Mouse (Mus musculus) CH12.LX (cell line): Measurements from ENCODE around the gene Tmem189. TPM values are rescaled to one million over a fixed set of nuclear protein-coding genes. Genes with fewer than 3 reads are reported as not detected.

Source experiments
- DNase-seq: peaks from one replicate; pipeline ENCODE4 v3.0.0-alpha.2; 2013; ENCODE audit errors: extremely low read depth
- H3K27ac ChIP-seq: 2 replicates; pipeline ENCODE4 v1.5.1; 2012; ENCODE audit warnings: low read depth, mild to moderate bottlenecking, control low read depth, moderate library complexity; ENCODE audit not compliant: insufficient read depth
- H3K27me3 ChIP-seq: replicated peaks from 2 replicates; pipeline ENCODE3; 2012; ENCODE audit warnings: inconsistent platforms
- H3K36me3 ChIP-seq, 2 experiments: replicated peaks in 1 of 2; 2 replicates each; pipeline versions ENCODE3 to v1.6.1; 2012; ENCODE audit warnings: inconsistent platforms in 1 of 2, low read length in 1 of 2, mild to moderate bottlenecking in 1 of 2, mixed read lengths in 1 of 2, moderate library complexity in 1 of 2; ENCODE audit not compliant: control insufficient read depth in 1 of 2, insufficient read depth in 1 of 2
- H3K4me1 ChIP-seq, 2 experiments: 2 replicates each; pipeline ENCODE4 v1.6.1; 2012; ENCODE audit warnings: inconsistent platforms in 1 of 2, moderate library complexity in 1 of 2; ENCODE audit not compliant: insufficient read depth in 2 of 2, control insufficient read depth in 1 of 2
- H3K4me2 ChIP-seq: 2 replicates; pipeline ENCODE4 v1.6.1; 2012; ENCODE audit warnings: low read depth, mild to moderate bottlenecking, control low read depth; ENCODE audit not compliant: poor library complexity, insufficient read depth, severe bottlenecking
- H3K4me3 ChIP-seq, 3 experiments: fragments of 150-350 bp in 1 of 3; sonication (generic) in 1 of 3; replicated peaks in 1 of 3; 2 replicates each; pipeline versions ENCODE3 to v1.5.1; 2011 to 2012; ENCODE audit warnings: low read depth in 2 of 3, low read length in 2 of 3, mild to moderate bottlenecking in 2 of 3, moderate library complexity in 2 of 3, control low read depth in 1 of 3, improper control_type of control experiment in 1 of 3, inconsistent platforms in 1 of 3, mixed read lengths in 1 of 3; ENCODE audit not compliant: poor library complexity in 1 of 3
- H3K79me2 ChIP-seq: replicated peaks from 2 replicates; pipeline ENCODE4 v1.6.1; 2012; ENCODE audit warnings: mild to moderate bottlenecking, moderate library complexity; ENCODE audit not compliant: control insufficient read depth, poor library complexity, insufficient read depth, severe bottlenecking; ENCODE audit errors: extremely low read depth
- H3K9ac ChIP-seq: 2 replicates; pipeline ENCODE4 v1.6.1; 2012; ENCODE audit warnings: low read depth, mild to moderate bottlenecking, control low read depth, moderate library complexity; ENCODE audit not compliant: insufficient read depth
- H3K9me3 ChIP-seq: replicated peaks from 2 replicates; pipeline ENCODE3; 2012; ENCODE audit warnings: low read length, inconsistent platforms, mixed read lengths
- BHLHE40 ChIP-seq: IDR thresholded peaks from 2 replicates; pipeline ENCODE4 v1.6.1; 2011; ENCODE audit warnings: mild to moderate bottlenecking, low read depth, low read length, improper control_type of control experiment
- CHD1 ChIP-seq: IDR thresholded peaks from 2 replicates; pipeline ENCODE4 v1.6.1; 2012; ENCODE audit warnings: low read depth, low read length, improper control_type of control experiment, inconsistent platforms
- CHD2 ChIP-seq: IDR thresholded peaks from 2 replicates; pipeline ENCODE4 v1.6.1; 2011; ENCODE audit warnings: low read length, improper control_type of control experiment
- CTCF ChIP-seq, 2 experiments: IDR thresholded peaks in 1 of 2; conservative IDR thresholded peaks in 1 of 2; 2 replicates each; pipeline ENCODE4 v1.5.1; 2011 to 2012; ENCODE audit warnings: low read depth in 2 of 2, low read length in 2 of 2, improper control_type of control experiment in 1 of 2, inconsistent platforms in 1 of 2, mild to moderate bottlenecking in 1 of 2, moderate library complexity in 1 of 2
- E2F4 ChIP-seq: IDR thresholded peaks from 2 replicates; pipeline ENCODE4 v1.6.1; 2011; ENCODE audit warnings: low read depth, low read length, improper control_type of control experiment; ENCODE audit not compliant: insufficient replicate concordance
- ELF1 ChIP-seq: IDR thresholded peaks from 2 replicates; pipeline ENCODE4 v1.6.1; 2014; ENCODE audit warnings: low read depth, mild to moderate bottlenecking, inconsistent platforms, low read length, improper control_type of control experiment
- EP300 ChIP-seq: IDR thresholded peaks from 2 replicates; pipeline ENCODE4 v1.6.1; 2011; ENCODE audit warnings: low read length, improper control_type of control experiment
- ETS1 ChIP-seq: conservative IDR thresholded peaks from 2 replicates; pipeline ENCODE4 v1.6.1; 2012; ENCODE audit warnings: low read depth, mild to moderate bottlenecking, inconsistent platforms, low read length, improper control_type of control experiment, moderate library complexity
- GABPA ChIP-seq: IDR thresholded peaks from 2 replicates; pipeline ENCODE4 v1.6.1; 2012; ENCODE audit warnings: low read depth, low read length, improper control_type of control experiment, inconsistent platforms; ENCODE audit not compliant: insufficient replicate concordance
- HCFC1 ChIP-seq: IDR thresholded peaks from 2 replicates; pipeline ENCODE4 v1.6.1; 2012; ENCODE audit warnings: low read depth, mild to moderate bottlenecking, inconsistent platforms, low read length, improper control_type of control experiment
- JUN ChIP-seq: IDR thresholded peaks from 2 replicates; pipeline ENCODE4 v1.6.1; 2011; ENCODE audit warnings: low read depth, mild to moderate bottlenecking, low read length, improper control_type of control experiment, moderate library complexity; ENCODE audit not compliant: insufficient read depth
- MAX ChIP-seq: IDR thresholded peaks from 2 replicates; pipeline ENCODE4 v1.6.1; 2011; ENCODE audit warnings: low read length, improper control_type of control experiment
- MEF2A ChIP-seq: IDR thresholded peaks from 2 replicates; pipeline ENCODE4 v1.6.1; 2014; ENCODE audit warnings: low read depth, mild to moderate bottlenecking, inconsistent platforms, low read length, improper control_type of control experiment, borderline replicate concordance
- MXI1 ChIP-seq: IDR thresholded peaks from 2 replicates; pipeline ENCODE4 v1.6.1; 2011; ENCODE audit warnings: mild to moderate bottlenecking, low read depth, low read length, improper control_type of control experiment
- MYC ChIP-seq: IDR thresholded peaks from 2 replicates; pipeline ENCODE4 v1.6.1; 2011; ENCODE audit warnings: low read depth, mild to moderate bottlenecking, improper control_type of control experiment, low read length
- NELFE ChIP-seq: IDR thresholded peaks from 2 replicates; pipeline ENCODE4 v1.6.1; 2011; ENCODE audit warnings: low read depth, low read length, improper control_type of control experiment
- NRF1 ChIP-seq: IDR thresholded peaks from 2 replicates; pipeline ENCODE4 v1.6.1; 2014; ENCODE audit warnings: low read depth, mild to moderate bottlenecking, inconsistent platforms, low read length, improper control_type of control experiment, moderate library complexity
- PAX5 ChIP-seq: IDR thresholded peaks from 2 replicates; pipeline ENCODE4 v1.6.1; 2012; ENCODE audit warnings: low read length, inconsistent platforms, mixed read lengths
- POLR2A ChIP-seq: IDR thresholded peaks from 2 replicates; pipeline ENCODE4 v1.6.1; 2011; ENCODE audit warnings: low read depth, mild to moderate bottlenecking, improper control_type of control experiment, low read length
- POLR2AphosphoS2 ChIP-seq: IDR thresholded peaks from 2 replicates; pipeline ENCODE4 v1.6.1; 2011; ENCODE audit warnings: low read depth, low read length, improper control_type of control experiment
- RAD21 ChIP-seq: IDR thresholded peaks from 2 replicates; pipeline ENCODE4 v1.6.1; 2011; ENCODE audit warnings: low read depth, mild to moderate bottlenecking, low read length, improper control_type of control experiment, moderate library complexity
- SIN3A ChIP-seq: IDR thresholded peaks from 2 replicates; pipeline ENCODE4 v1.6.1; 2012; ENCODE audit warnings: low read length, improper control_type of control experiment, inconsistent platforms
- TCF12 ChIP-seq: IDR thresholded peaks from 2 replicates; pipeline ENCODE4 v1.6.1; 2014; ENCODE audit warnings: low read depth, mild to moderate bottlenecking, inconsistent platforms, low read length, improper control_type of control experiment
- UBTF ChIP-seq: IDR thresholded peaks from 2 replicates; pipeline ENCODE4 v1.6.1; 2012; ENCODE audit warnings: low read depth, mild to moderate bottlenecking, inconsistent platforms, low read length, improper control_type of control experiment, moderate library complexity
- USF1 ChIP-seq: IDR thresholded peaks from 2 replicates; pipeline ENCODE4 v1.6.1; 2014; ENCODE audit warnings: low read depth, mild to moderate bottlenecking, inconsistent platforms, low read length, improper control_type of control experiment
- USF2 ChIP-seq: conservative IDR thresholded peaks from 2 replicates; pipeline ENCODE4 v1.6.1; 2011; ENCODE audit warnings: low read depth, low read length, improper control_type of control experiment
- ZKSCAN1 ChIP-seq: IDR thresholded peaks from 2 replicates; pipeline ENCODE4 v1.6.1; 2012; ENCODE audit warnings: low read depth, inconsistent platforms, low read length, improper control_type of control experiment, borderline replicate concordance
- ZNF384 ChIP-seq: IDR thresholded peaks from 2 replicates; pipeline ENCODE4 v1.6.1; 2012; ENCODE audit warnings: low read depth, low read length, improper control_type of control experiment, inconsistent platforms
- dilution Hi-C: fragments of 300-500 bp; cut with MboI; formaldehyde crosslinking; loops from 2 replicates; pipeline ENCODE4 v1.14.3; 2020; ENCODE audit warnings: low sequenced_read_pairs; ENCODE audit not compliant: extremely low pct_unique_long_range_greater_than_20kb, extremely low pct_ligation_motif_present
- in situ Hi-C: fragments of 300-500 bp; cut with MboI; formaldehyde crosslinking; loops from 3 replicates; pipeline ENCODE4 v1.14.3; 2019; ENCODE audit warnings: low sequenced_read_pairs, low pct_ligation_motif_present, low pct_unique_long_range_greater_than_20kb, mixed read lengths
- polyA plus RNA-seq: library from polyadenylated mRNA; unstranded; fragments of >175 nt; gene quantifications from 2 replicates; pipeline ENCODE4 v1.2.1, GENCODE M21; 2012; ENCODE audit warnings: low read depth; ENCODE audit not compliant: insufficient read length
- total RNA-seq, 2 experiments: library from RNA; depleted of rRNA; stranded (reverse); fragments of 300-350 nt in 1 of 2; fragments of >200 nt in 1 of 2; gene quantifications; 2 replicates each; pipeline ENCODE4 v1.2.3; 2012 to 2014

Gene Tmem189
- total and polyA plus RNA-seq, 3 experiments = 27.9 to 30.9 (median 29.5) TPM

DNA sequence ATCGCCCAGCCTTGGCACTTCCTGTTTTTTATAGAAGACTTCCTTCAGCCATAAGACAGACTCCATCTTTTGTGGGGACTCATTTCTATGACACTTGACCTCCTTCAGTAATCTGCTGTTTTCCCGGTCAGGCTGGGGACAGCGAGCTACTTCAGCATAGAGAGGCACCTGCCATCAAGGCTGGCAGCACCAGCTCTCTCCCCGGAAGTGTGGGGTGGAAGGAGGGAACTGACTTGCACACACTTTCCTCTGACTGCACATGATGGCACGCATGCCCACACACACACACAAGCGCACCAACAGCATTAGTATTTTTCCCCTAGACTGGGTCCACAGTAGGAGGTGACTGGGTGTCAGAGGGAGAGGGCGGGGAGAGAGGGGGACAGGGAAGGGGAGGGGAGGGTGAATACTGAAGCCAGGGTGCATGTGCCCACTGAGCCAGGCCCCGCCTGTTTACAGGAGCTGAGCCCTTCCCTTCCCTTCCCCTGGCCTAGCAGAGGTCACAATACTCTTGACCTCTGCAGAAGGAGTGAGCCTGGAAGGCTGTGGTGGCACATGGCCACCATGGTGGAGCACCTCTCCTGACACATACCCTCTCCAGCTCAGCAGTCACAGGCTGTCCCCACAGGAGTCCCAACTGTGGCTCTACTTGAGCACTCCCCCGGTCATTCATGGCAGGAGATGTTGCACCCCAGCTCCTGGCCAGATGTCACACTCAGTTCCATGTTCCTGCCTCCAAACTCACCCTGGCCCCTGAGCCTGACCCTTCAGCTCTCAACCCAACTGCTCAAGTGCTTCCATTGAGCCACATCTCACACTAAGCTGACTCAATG lies 68.2 kb downstream of the Tmem189 start:
- Histone ChIP-seq H3K9ac (no peak overlapping the region), H3K9me3 (no peaks in the 10 kb centered on the region)
- in situ Hi-C loops = no loop called here
- dilution Hi-C loops = no loop called here
- TF ChIP-seq BHLHE40 (peak; percentile 9; the same call in 1 of the 2 replicates), MXI1 (no peak)
- TF ChIP-seq, all 38 proteins: peak for 1
- no peak for DNase-seq
- no peak overlapping the region for H3K4me2 ChIP-seq
- H3K4me3 ChIP-seq = peak overlapping the region in 1 of 3 experiments; percentile 24
- H3K27me3 ChIP-seq = no peaks in the 10 kb centered on the region
- H3K36me3 ChIP-seq = peaks cover 45 to 78% of the 10 kb centered on the region in 2 experiments
- peaks cover 39 to 75% of the 10 kb centered on the region in 2 experiments for H3K4me1 ChIP-seq
- H3K27ac ChIP-seq = peak overlapping the region; percentile 73
- H3K79me2 ChIP-seq = peaks cover 83% of the 10 kb centered on the region

DNA sequence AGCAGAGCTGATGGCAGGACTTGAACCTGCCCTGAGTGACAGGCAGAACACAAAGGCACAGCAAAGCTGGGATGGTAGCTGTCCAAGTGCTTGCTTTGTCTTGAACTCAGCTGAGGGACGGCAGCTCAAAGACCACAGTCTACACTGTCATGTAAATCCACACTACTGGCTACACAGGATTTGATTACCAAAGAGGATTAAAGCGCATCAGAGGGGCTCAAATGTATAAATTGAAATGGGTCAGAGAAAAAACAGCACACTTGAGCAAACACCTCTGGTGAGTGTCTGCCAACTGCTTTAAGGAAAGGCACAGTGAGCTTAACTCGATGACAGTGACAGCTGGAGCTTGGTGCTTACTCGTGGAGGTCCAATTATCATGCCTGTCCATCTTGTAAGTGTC lies 72.2 kb downstream of the Tmem189 start:
- in situ Hi-C loops = no loop called here
- dilution Hi-C loops = no loop called here
- H3K36me3 ChIP-seq = peaks cover 73 to 85% of the 10 kb centered on the region in 2 experiments

DNA sequence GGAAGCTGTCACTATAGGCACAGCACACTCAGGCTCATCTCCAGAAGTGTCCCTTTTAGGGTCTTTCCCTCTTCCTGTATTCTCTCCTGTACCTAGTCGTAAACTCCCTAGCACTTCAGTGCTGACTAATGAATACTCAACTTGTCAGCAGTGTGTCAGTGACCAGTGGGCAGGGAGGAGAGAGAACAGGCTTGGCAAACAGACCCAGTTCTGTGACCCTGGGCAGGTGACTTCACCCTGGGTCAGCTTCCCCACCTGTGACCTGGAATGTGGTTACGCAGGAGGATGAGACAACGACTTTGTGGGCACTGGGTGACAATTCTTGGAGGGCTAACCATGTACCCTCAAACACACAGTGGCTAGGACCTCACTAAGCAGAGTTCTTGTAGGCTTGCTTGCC lies 72.6 kb downstream of the Tmem189 start:
- TF ChIP-seq PAX5 (no peak), UBTF (no peak), EP300 (no peak), TCF12 (no peak), JUN (no peak), SIN3A (no peak), ZNF384 (no peak), USF2 (no peak), NELFE (no peak), USF1 (no peak), GABPA (no peak), CTCF (conservative IDR thresholded peaks at IDR 0.05 in 1 of 2, IDR thresholded peaks at IDR 0.05 in 1 of 2; ENCODE audit: low read depth in 2 of 2, low read length in 2 of 2) (no peak), ELF1 (no peak), HCFC1 (no peak), ETS1 (no peak), ZKSCAN1 (no peak), RAD21 (no peak)
- dilution Hi-C loops (no loop called here), in situ Hi-C loops (no loop called here)
- no peak overlapping the region for H3K9ac ChIP-seq
- H3K4me1 ChIP-seq = peaks cover 32 to 46% of the 10 kb centered on the region in 2 experiments
- H3K27me3 ChIP-seq = no peaks in the 10 kb centered on the region
- H3K79me2 ChIP-seq = peaks cover 53% of the 10 kb centered on the region
- peaks cover 14% of the 10 kb centered on the region for H3K9me3 ChIP-seq
- H3K4me3 ChIP-seq = no peak overlapping the region
- no peak overlapping the region for H3K4me2 ChIP-seq
- H3K27ac ChIP-seq = no peak overlapping the region
- DNase-seq = no peak
- peaks cover 73 to 85% of the 10 kb centered on the region in 2 experiments for H3K36me3 ChIP-seq

More for the DNA sequence above, 72.2 kb downstream of the Tmem189 start:
- Histone ChIP-seq H3K4me3 (no peak overlapping the region), H3K4me1 (peaks cover 36 to 51% of the 10 kb centered on the region in 2 experiments), H3K9me3 (peaks cover 14% of the 10 kb centered on the region), H3K27me3 (no peaks in the 10 kb centered on the region), H3K79me2 (peaks cover 57% of the 10 kb centered on the region), H3K4me2 (no peak overlapping the region), H3K9ac (no peak overlapping the region), H3K27ac (no peak overlapping the region)
- DNase-seq = no peak
- TF ChIP-seq UBTF (no peak), SIN3A (no peak), TCF12 (no peak), CTCF (conservative IDR thresholded peaks at IDR 0.05 in 1 of 2, IDR thresholded peaks at IDR 0.05 in 1 of 2; ENCODE audit: low read depth in 2 of 2, low read length in 2 of 2) (no peak), MAX (no peak), E2F4 (no peak), NRF1 (no peak), CHD1 (no peak), RAD21 (no peak), GABPA (no peak), POLR2A (no peak), MEF2A (no peak), MXI1 (no peak), POLR2AphosphoS2 (no peak), CHD2 (no peak), MYC (no peak), HCFC1 (no peak)
